Mouse (Mus musculus) olfactory bulb, adult 2 months (tissue): ENCODE measurements at regions not wholly inside any gene's neighbourhood (a gene's known extent, or its start where the extent isn't known, plus 50 kb on each side); places are given as distances from the start of the nearest gene placed in this dataset.

Source experiments
- CTCF ChIP-seq: fragments of 200-500 bp; IDR thresholded peaks from 2 replicates; pipeline ENCODE4 v1.5.1; 2012; ENCODE audit warnings: low read depth, mild to moderate bottlenecking, low read length, moderate library complexity; ENCODE audit not compliant: insufficient read depth
- POLR2A ChIP-seq: fragments of 200-500 bp; IDR thresholded peaks from 2 replicates; pipeline ENCODE4 v1.6.1; 2012; ENCODE audit warnings: mild to moderate bottlenecking, low read depth, low read length, moderate library complexity; ENCODE audit not compliant: insufficient read depth

DNA sequence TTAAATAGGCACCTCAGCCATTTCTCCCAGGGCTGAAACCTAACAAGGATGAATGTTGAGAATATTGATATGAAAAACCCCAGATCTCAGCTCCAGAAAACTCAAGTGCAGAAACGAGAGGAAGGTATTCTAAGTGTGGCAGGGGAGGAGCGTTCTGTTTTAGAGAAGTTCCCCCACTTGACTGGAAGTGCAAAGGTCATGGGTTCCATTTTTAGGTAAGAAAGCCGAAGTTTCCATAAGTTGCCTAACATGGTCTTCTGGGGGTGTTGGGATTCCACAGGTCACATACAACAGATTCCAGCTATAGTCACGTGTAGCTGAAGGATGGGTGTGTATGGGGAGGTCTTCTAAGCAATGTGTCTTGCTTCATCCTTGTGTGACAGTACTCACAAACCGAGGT is 352.9 kb downstream of the Nuak1 start:
- TF ChIP-seq POLR2A (no peak), CTCF (no peak)
